Mouse (Mus musculus): Measurements from ENCODE around the gene S100a4. TPM values are rescaled to one million over a fixed set of nuclear protein-coding genes. Genes with fewer than 3 reads are reported as not detected.

The S100a4 gene
- total and polyA plus RNA-seq, 3 experiments = 1.1 TPM; not detected in 2

- 0 out of 2 replicates have a peak overlapping the region, but pooled peaks have one; percentile 0 for H3K4me2 ChIP-seq (ENCODE audit: insufficient read depth, low read depth, poor library complexity, severe bottlenecking)
- in situ Hi-C loops (cut with MboI; ENCODE audit: low pct_ligation_motif_present, low pct_unique_long_range_greater_than_20kb, low sequenced_read_pairs) = no loop called here
- peaks cover 0 to 20% of the 10 kb centered on the region in 2 experiments; a peak in 2 of 4 replicates for H3K4me1 ChIP-seq (ENCODE audit: control insufficient read depth in 1 of 2, insufficient read depth in 2 of 2)
- H3K79me2 ChIP-seq (replicated peaks; ENCODE audit: control insufficient read depth, extremely low read depth, insufficient read depth, poor library complexity, severe bottlenecking) = no peaks in the 10 kb centered on the region
- no peak for TF ChIP-seq ZMIZ1 (IDR thresholded peaks at IDR 0.05; ENCODE audit: low read depth, low read length)
- no peak for TF ChIP-seq MAZ (IDR thresholded peaks at IDR 0.05; ENCODE audit: low read depth, low read length)
- TF ChIP-seq MAFK (IDR thresholded peaks at IDR 0.05; ENCODE audit: insufficient replicate concordance, low read length) = no peak
- no peak for TF ChIP-seq NRF1 (IDR thresholded peaks at IDR 0.05; ENCODE audit: low read depth, low read length)
- TF ChIP-seq SIN3A (IDR thresholded peaks at IDR 0.05; ENCODE audit: low read length) = no peak
- no peak for TF ChIP-seq IRF4 (IDR thresholded peaks at IDR 0.05; ENCODE audit: low read depth, low read length)
- no peak for TF ChIP-seq GABPA (IDR thresholded peaks at IDR 0.05; ENCODE audit: insufficient replicate concordance, low read depth, low read length)
- TF ChIP-seq BHLHE40 (IDR thresholded peaks at IDR 0.05; ENCODE audit: low read depth, low read length) = peak; percentile 80
- TF ChIP-seq EP300 (IDR thresholded peaks at IDR 0.05; ENCODE audit: low read length) = 0 out of 2 replicates have a peak, but pooled peaks have one; percentile 12
- TF ChIP-seq RCOR1 (conservative IDR thresholded peaks at IDR 0.05; ENCODE audit: low read depth, low read length) = no peak
- no peak for TF ChIP-seq JUND (conservative IDR thresholded peaks at IDR 0.05; ENCODE audit: low read depth, low read length)
- peaks cover 3% of the 10 kb centered on the region for H3K27me3 ChIP-seq (replicated peaks)
- no peaks in the 10 kb centered on the region for H3K9me3 ChIP-seq (replicated peaks; ENCODE audit: low read length)
- H3K4me3 ChIP-seq (replicated peaks in 1 of 3; ENCODE audit: low read depth in 2 of 3, low read length in 2 of 3, poor library complexity in 1 of 3) = no peak overlapping the region
- no peak overlapping the region for H3K9ac ChIP-seq (ENCODE audit: insufficient read depth, low read depth)
- dilution Hi-C loops (cut with MboI; ENCODE audit: extremely low pct_ligation_motif_present, extremely low pct_unique_long_range_greater_than_20kb, low sequenced_read_pairs) = no loop called here
- no peak overlapping the region for H3K27ac ChIP-seq (ENCODE audit: insufficient read depth, low read depth)
- H3K36me3 ChIP-seq (replicated peaks in 1 of 2; ENCODE audit: control insufficient read depth in 1 of 2, insufficient read depth in 1 of 2, low read length in 1 of 2) = no peaks in the 10 kb centered on the region
- peak; percentile 26 for DNase-seq (ENCODE audit: extremely low read depth)
Observed at GRCm38 (mm10) chr3:90621552-90621951, 18.0 kb downstream of the S100a4 start.

- 0 out of 2 replicates have a peak, but pooled peaks have one; percentile 36 for TF ChIP-seq SIN3A (IDR thresholded peaks at IDR 0.05; ENCODE audit: low read length)
- no peak for TF ChIP-seq POLR2AphosphoS2 (IDR thresholded peaks at IDR 0.05; ENCODE audit: low read depth, low read length)
- H3K27ac ChIP-seq (ENCODE audit: insufficient read depth, low read depth) = no peak overlapping the region
- DNase-seq (ENCODE audit: extremely low read depth) = no peak
Observed at GRCm38 (mm10) chr3:90623435-90624071, 20.0 kb downstream of the S100a4 start.

GRCm38 (mm10) chr3:90625496-90625895 is 21.9 kb downstream of the S100a4 start:
- TF ChIP-seq UBTF (IDR thresholded peaks at IDR 0.05; ENCODE audit: low read depth, low read length) = no peak
- no peak overlapping the region for H3K27ac ChIP-seq (ENCODE audit: insufficient read depth, low read depth)
- H3K4me1 ChIP-seq (ENCODE audit: control insufficient read depth in 1 of 2, insufficient read depth in 2 of 2) = peaks cover 0 to 20% of the 10 kb centered on the region in 2 experiments; a peak in 2 of 4 replicates
- in situ Hi-C loops (cut with MboI; ENCODE audit: low pct_ligation_motif_present, low pct_unique_long_range_greater_than_20kb, low sequenced_read_pairs) (no loop called here), dilution Hi-C loops (cut with MboI; ENCODE audit: extremely low pct_ligation_motif_present, extremely low pct_unique_long_range_greater_than_20kb, low sequenced_read_pairs) (no loop called here)
- H3K27me3 ChIP-seq (replicated peaks) = no peaks in the 10 kb centered on the region
- DNase-seq (ENCODE audit: extremely low read depth) = no peak
- no peaks in the 10 kb centered on the region for H3K9me3 ChIP-seq (replicated peaks; ENCODE audit: low read length)
- no peaks in the 10 kb centered on the region for H3K79me2 ChIP-seq (replicated peaks; ENCODE audit: control insufficient read depth, extremely low read depth, insufficient read depth, poor library complexity, severe bottlenecking)
- no peak overlapping the region for H3K4me3 ChIP-seq (replicated peaks in 1 of 3; ENCODE audit: low read depth in 2 of 3, low read length in 2 of 3, poor library complexity in 1 of 3)
- no peak overlapping the region for H3K4me2 ChIP-seq (ENCODE audit: insufficient read depth, low read depth, poor library complexity, severe bottlenecking)
- H3K9ac ChIP-seq (ENCODE audit: insufficient read depth, low read depth) = no peak overlapping the region
- H3K36me3 ChIP-seq (replicated peaks in 1 of 2; ENCODE audit: control insufficient read depth in 1 of 2, insufficient read depth in 1 of 2, low read length in 1 of 2) = no peaks in the 10 kb centered on the region

More at GRCm38 (mm10) chr3:90623435-90624071, 20.0 kb downstream of the S100a4 start:
- in situ Hi-C loops (cut with MboI; ENCODE audit: low pct_ligation_motif_present, low pct_unique_long_range_greater_than_20kb, low sequenced_read_pairs) (no loop called here), dilution Hi-C loops (cut with MboI; ENCODE audit: extremely low pct_ligation_motif_present, extremely low pct_unique_long_range_greater_than_20kb, low sequenced_read_pairs) (no loop called here)
- Histone ChIP-seq H3K79me2 (replicated peaks; ENCODE audit: control insufficient read depth, extremely low read depth, insufficient read depth, poor library complexity, severe bottlenecking) (no peaks in the 10 kb centered on the region), H3K4me2 (ENCODE audit: insufficient read depth, low read depth, poor library complexity, severe bottlenecking) (no peak overlapping the region; the same call in 1 of the 2 replicates), H3K4me1 (ENCODE audit: control insufficient read depth in 1 of 2, insufficient read depth in 2 of 2) (peaks cover 0 to 20% of the 10 kb centered on the region in 2 experiments; a peak in 2 of 4 replicates), H3K4me3 (replicated peaks in 1 of 3; ENCODE audit: low read depth in 2 of 3, low read length in 2 of 3, poor library complexity in 1 of 3) (no peak overlapping the region), H3K36me3 (replicated peaks in 1 of 2; ENCODE audit: control insufficient read depth in 1 of 2, insufficient read depth in 1 of 2, low read length in 1 of 2) (no peaks in the 10 kb centered on the region), H3K9ac (ENCODE audit: insufficient read depth, low read depth) (no peak overlapping the region), H3K27me3 (replicated peaks) (no peaks in the 10 kb centered on the region), H3K9me3 (replicated peaks; ENCODE audit: low read length) (no peaks in the 10 kb centered on the region)

Data from CH12.LX (cell line).